Mouse (Mus musculus): Measurements from ENCODE around the gene Atf7ip.

Atf7ip gene

GRCm38 (mm10) chr6:136631945-136632534, 126.1 kb downstream of the Atf7ip start:
- ATAC-seq (ENCODE audit: insufficient number of reproducible peaks, low FRiP score, low TSS enrichment) = no peak

GRCm38 (mm10) chr6:136633154-136633553, 127.2 kb downstream of the Atf7ip start:
- no peak for ATAC-seq (ENCODE audit: insufficient number of reproducible peaks, low FRiP score, low TSS enrichment)

GRCm38 (mm10) chr6:136633719-136634118, 127.8 kb downstream of the Atf7ip start:
- ATAC-seq (ENCODE audit: insufficient number of reproducible peaks, low FRiP score, low TSS enrichment) = no peak

DNA sequence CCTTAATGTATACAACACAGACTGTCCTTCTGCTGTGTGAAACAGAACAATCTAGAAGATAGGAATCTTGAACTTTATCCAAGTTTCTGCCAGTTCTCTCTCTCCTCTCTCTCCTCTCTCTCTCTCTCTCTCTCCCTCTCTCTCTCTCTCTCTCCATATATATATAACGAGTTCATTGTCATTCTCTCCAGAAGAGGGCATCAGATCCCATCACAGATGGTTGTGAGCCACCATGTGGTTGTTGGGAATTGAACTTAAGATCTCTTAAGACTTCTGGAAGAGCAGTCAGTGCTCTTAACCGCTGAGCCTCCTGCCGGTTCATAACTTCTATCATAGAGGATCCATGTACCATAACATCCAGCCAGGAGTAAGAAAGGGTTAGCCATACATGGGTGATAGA, 129.0 kb downstream of the Atf7ip start:
- ATAC-seq (ENCODE audit: insufficient number of reproducible peaks, low FRiP score, low TSS enrichment) = no peak

- no peak for ATAC-seq (ENCODE audit: insufficient number of reproducible peaks, low FRiP score, low TSS enrichment)
Observed at GRCm38 (mm10) chr6:136644171-136644570, 138.2 kb downstream of the Atf7ip start.

- ATAC-seq (ENCODE audit: insufficient number of reproducible peaks, low FRiP score, low TSS enrichment) = no peak
Observed at GRCm38 (mm10) chr6:136645754-136646153, 139.8 kb downstream of the Atf7ip start.

DNA sequence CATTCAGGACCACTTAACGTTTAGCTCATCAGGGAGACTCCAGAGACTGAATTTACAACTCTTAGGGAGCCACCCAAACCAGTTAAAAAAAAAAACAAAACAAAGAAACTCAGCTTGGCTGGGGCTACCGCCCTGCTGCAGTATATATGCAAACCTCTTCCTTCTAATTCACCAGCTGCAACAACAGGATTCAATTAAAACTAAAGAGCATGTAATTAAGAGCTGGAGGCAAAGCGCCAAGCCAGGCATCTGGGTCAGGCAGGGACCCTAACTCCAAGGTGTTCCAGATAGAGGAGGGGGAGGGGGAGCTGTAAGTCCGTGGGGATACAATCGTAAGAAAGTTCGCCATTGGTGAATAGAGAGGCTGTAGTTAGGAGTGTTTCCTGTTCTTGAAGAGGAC, 140.2 kb downstream of the Atf7ip start:
- ATAC-seq (ENCODE audit: insufficient number of reproducible peaks, low FRiP score, low TSS enrichment) = no peak

GRCm38 (mm10) chr6:136647455-136647861, 141.5 kb downstream of the Atf7ip start:
- ATAC-seq (ENCODE audit: insufficient number of reproducible peaks, low FRiP score, low TSS enrichment) = no peak

- ATAC-seq (ENCODE audit: insufficient number of reproducible peaks, low FRiP score, low TSS enrichment) = no peak
Observed at GRCm38 (mm10) chr6:136650664-136651063, 144.7 kb downstream of the Atf7ip start.

DNA sequence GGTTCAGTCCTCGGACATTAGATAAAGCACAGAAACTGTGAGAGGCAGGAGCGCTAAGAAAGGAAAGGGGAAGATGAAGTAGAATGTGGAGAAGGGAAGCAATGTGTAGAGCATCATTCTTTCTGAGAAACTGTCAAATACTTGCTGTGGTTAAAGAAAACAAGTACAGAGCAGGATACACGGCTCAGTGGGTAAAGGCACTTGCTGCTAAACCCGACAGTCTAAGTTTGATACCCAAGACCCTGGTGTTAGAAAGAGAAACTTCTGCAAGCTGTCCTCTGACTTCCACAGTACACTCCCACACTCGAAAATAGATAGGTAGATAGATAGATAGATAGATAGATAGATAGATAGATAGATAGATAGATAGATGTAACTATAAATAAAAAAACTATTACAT, 147.4 kb downstream of the Atf7ip start:
- no peak for ATAC-seq (ENCODE audit: insufficient number of reproducible peaks, low FRiP score, low TSS enrichment)

DNA sequence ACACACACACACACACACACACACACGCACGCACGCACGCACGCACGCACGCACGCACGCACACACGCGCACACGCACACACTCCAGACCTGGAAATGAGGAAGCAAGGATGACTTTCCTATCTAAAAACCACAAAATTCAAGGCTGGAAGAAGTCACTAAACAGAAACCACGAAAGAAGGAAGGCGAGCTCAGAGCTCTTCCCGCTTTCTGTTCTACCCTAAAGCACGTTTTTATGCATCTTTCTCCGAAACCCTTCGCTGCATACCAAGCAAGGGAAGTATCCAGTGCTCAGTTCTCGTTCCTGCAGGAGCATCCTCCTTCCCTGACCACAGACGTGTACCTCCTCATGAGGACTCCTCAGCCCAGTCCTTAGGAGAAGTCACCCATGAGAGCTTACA, 148.5 kb downstream of the Atf7ip start:
- no peak for ATAC-seq (ENCODE audit: insufficient number of reproducible peaks, low FRiP score, low TSS enrichment)

DNA sequence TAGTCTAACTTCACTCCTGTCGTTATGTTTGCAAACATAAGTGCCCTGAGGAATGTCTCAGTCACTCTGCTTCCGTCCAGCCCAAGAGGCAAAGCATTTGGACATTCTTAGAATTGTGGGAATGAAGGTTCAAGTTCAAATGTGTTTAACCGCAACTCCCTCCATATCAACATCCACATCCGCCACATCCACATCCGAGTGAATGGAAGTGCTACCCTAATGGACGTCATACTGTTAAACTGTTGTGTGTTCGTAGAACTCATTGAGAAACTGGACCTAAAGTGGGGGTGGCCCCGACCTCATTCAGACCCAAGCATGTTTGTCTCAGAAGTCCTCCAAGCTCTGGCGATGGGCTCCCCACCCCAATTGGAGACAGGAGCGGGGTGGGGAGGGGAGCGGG, 149.8 kb downstream of the Atf7ip start:
- no peak for ATAC-seq (ENCODE audit: insufficient number of reproducible peaks, low FRiP score, low TSS enrichment)

- ATAC-seq (ENCODE audit: insufficient number of reproducible peaks, low FRiP score, low TSS enrichment) = no peak
Observed at GRCm38 (mm10) chr6:136658303-136658702, 152.3 kb downstream of the Atf7ip start.

- no peak for ATAC-seq (ENCODE audit: insufficient number of reproducible peaks, low FRiP score, low TSS enrichment)
Observed at GRCm38 (mm10) chr6:136659226-136659625, 153.3 kb downstream of the Atf7ip start.

Data from cerebellum, adult (tissue).